Mouse (Mus musculus): ENCODE results near the gene Adrb1.

- no peak for TF ChIP-seq CTCF (IDR thresholded peaks at IDR 0.05; ENCODE audit: borderline replicate concordance, control insufficient read depth, extremely low read depth, insufficient read depth, low read length, poor library complexity)
- TF ChIP-seq POLR2A (IDR thresholded peaks at IDR 0.05; ENCODE audit: control insufficient read depth, extremely low read depth, insufficient read depth, low read length, poor library complexity): no peak
These were observed at the start of gene Adrb1 for GRCm38 (mm10) chr19:56721387-56722211.

Data from thymus, adult 2 months (tissue).